Mouse (Mus musculus): ENCODE data around the gene Tfam. TPM values are rescaled to one million over a fixed set of nuclear protein-coding genes. Genes with fewer than 3 reads are reported as not detected.

Tfam gene
- total and polyA plus RNA-seq, 2 experiments, result 10.4 to 19.6 TPM

GRCm38 (mm10) chr10:71267973-71268372 is 29.9 kb upstream of the Tfam start:
- Histone ChIP-seq H3K4me1 (ENCODE audit: control insufficient read depth, insufficient read depth, low read length) (no peaks in the 10 kb centered on the region), H3K27me3 (ENCODE audit: control insufficient read depth, insufficient read depth, low read length) (no peaks in the 10 kb centered on the region), H3K4me3 (ENCODE audit: insufficient read depth, low read depth, low read length) (no peak overlapping the region), H3K9ac (ENCODE audit: low read depth, low read length) (no peak overlapping the region), H3K36me3 (ENCODE audit: control insufficient read depth, insufficient read depth, low read length) (no peaks in the 10 kb centered on the region), H3K27ac (replicated peaks; ENCODE audit: insufficient read depth, low read depth, low read length) (no peak overlapping the region), H3K79me2 (ENCODE audit: control insufficient read depth, insufficient read depth, low read length) (peaks cover 11% of the 10 kb centered on the region; the same call in 1 of the 2 replicates)
- WGBS, result 79% methylated on average over 2 of the region's 2 CpGs
- TF ChIP-seq CTCF (IDR thresholded peaks at IDR 0.05; ENCODE audit: low read depth, low read length), result no peak
- TF ChIP-seq POLR2A (IDR thresholded peaks at IDR 0.05; ENCODE audit: extremely low read depth, insufficient read depth, low read length), result no peak
- no peak for DNase-seq (ENCODE audit: extremely low read depth, low read depth, low spot score)

- no peak overlapping the region for H3K9ac ChIP-seq (ENCODE audit: low read depth, low read length)
- H3K79me2 ChIP-seq (ENCODE audit: control insufficient read depth, insufficient read depth, low read length), result peaks cover 11% of the 10 kb centered on the region; the same call in 1 of the 2 replicates
- H3K27me3 ChIP-seq (ENCODE audit: control insufficient read depth, insufficient read depth, low read length), result no peaks in the 10 kb centered on the region
- WGBS, result 90% methylated on average over 11 of the region's 11 CpGs
- no peak overlapping the region for H3K4me3 ChIP-seq (ENCODE audit: insufficient read depth, low read depth, low read length)
- no peaks in the 10 kb centered on the region for H3K4me1 ChIP-seq (ENCODE audit: control insufficient read depth, insufficient read depth, low read length)
- H3K27ac ChIP-seq (replicated peaks; ENCODE audit: insufficient read depth, low read depth, low read length), result no peak overlapping the region
- TF ChIP-seq POLR2A (IDR thresholded peaks at IDR 0.05; ENCODE audit: extremely low read depth, insufficient read depth, low read length) (no peak), CTCF (IDR thresholded peaks at IDR 0.05; ENCODE audit: low read depth, low read length) (no peak)
- no peaks in the 10 kb centered on the region for H3K36me3 ChIP-seq (ENCODE audit: control insufficient read depth, insufficient read depth, low read length)
- DNase-seq (ENCODE audit: extremely low read depth, low read depth, low spot score), result no peak
Observed at GRCm38 (mm10) chr10:71267511-71267910, 29.4 kb upstream of the Tfam start.

- Histone ChIP-seq H3K9ac (ENCODE audit: low read depth, low read length) (no peak overlapping the region), H3K36me3 (ENCODE audit: control insufficient read depth, insufficient read depth, low read length) (no peaks in the 10 kb centered on the region), H3K27me3 (ENCODE audit: control insufficient read depth, insufficient read depth, low read length) (no peaks in the 10 kb centered on the region), H3K4me3 (ENCODE audit: insufficient read depth, low read depth, low read length) (no peak overlapping the region), H3K27ac (replicated peaks; ENCODE audit: insufficient read depth, low read depth, low read length) (no peak overlapping the region), H3K4me1 (ENCODE audit: control insufficient read depth, insufficient read depth, low read length) (no peaks in the 10 kb centered on the region; the same call in 1 of the 2 replicates), H3K79me2 (ENCODE audit: control insufficient read depth, insufficient read depth, low read length) (peaks cover 11% of the 10 kb centered on the region; the same call in 1 of the 2 replicates)
- no peak for DNase-seq (ENCODE audit: extremely low read depth, low read depth, low spot score)
- TF ChIP-seq CTCF (IDR thresholded peaks at IDR 0.05; ENCODE audit: low read depth, low read length) (no peak), POLR2A (IDR thresholded peaks at IDR 0.05; ENCODE audit: extremely low read depth, insufficient read depth, low read length) (no peak)
- WGBS, result 89% methylated on average over 4 of the region's 4 CpGs
Observed at GRCm38 (mm10) chr10:71265067-71265466, 27.0 kb upstream of the Tfam start.

- 74% methylated on average over 8 of the region's 8 CpGs for WGBS
- H3K4me1 ChIP-seq (ENCODE audit: control insufficient read depth, insufficient read depth, low read length), result no peaks in the 10 kb centered on the region; the same call in 1 of the 2 replicates
- no peak for DNase-seq (ENCODE audit: extremely low read depth, low read depth, low spot score)
Observed at GRCm38 (mm10) chr10:71261637-71262036, 23.6 kb upstream of the Tfam start.

GRCm38 (mm10) chr10:71258943-71259342 is 20.9 kb upstream of the Tfam start:
- H3K79me2 ChIP-seq (ENCODE audit: control insufficient read depth, insufficient read depth, low read length), result 0 out of 2 replicates have a peak, but pooled peaks cover 2% of the 10 kb centered on the region
- H3K27ac ChIP-seq (replicated peaks; ENCODE audit: insufficient read depth, low read depth, low read length), result no peak overlapping the region
- H3K27me3 ChIP-seq (ENCODE audit: control insufficient read depth, insufficient read depth, low read length), result no peaks in the 10 kb centered on the region
- H3K36me3 ChIP-seq (ENCODE audit: control insufficient read depth, insufficient read depth, low read length), result peaks cover 6% of the 10 kb centered on the region; the same call in 1 of the 2 replicates
- H3K4me1 ChIP-seq (ENCODE audit: control insufficient read depth, insufficient read depth, low read length), result no peaks in the 10 kb centered on the region; the same call in 1 of the 2 replicates
- no peak for TF ChIP-seq CTCF (IDR thresholded peaks at IDR 0.05; ENCODE audit: low read depth, low read length)
- no peak for TF ChIP-seq POLR2A (IDR thresholded peaks at IDR 0.05; ENCODE audit: extremely low read depth, insufficient read depth, low read length)
- H3K4me3 ChIP-seq (ENCODE audit: insufficient read depth, low read depth, low read length), result no peak overlapping the region
- no peak overlapping the region for H3K9ac ChIP-seq (ENCODE audit: low read depth, low read length)
- DNase-seq (ENCODE audit: extremely low read depth, low read depth, low spot score), result no peak
- 93% methylated on average over 5 of the region's 5 CpGs for WGBS

More at GRCm38 (mm10) chr10:71261637-71262036, 23.6 kb upstream of the Tfam start:
- Histone ChIP-seq H3K79me2 (ENCODE audit: control insufficient read depth, insufficient read depth, low read length) (peaks cover 11% of the 10 kb centered on the region; the same call in 1 of the 2 replicates), H3K27ac (replicated peaks; ENCODE audit: insufficient read depth, low read depth, low read length) (no peak overlapping the region), H3K9ac (ENCODE audit: low read depth, low read length) (no peak overlapping the region), H3K36me3 (ENCODE audit: control insufficient read depth, insufficient read depth, low read length) (peaks cover 2% of the 10 kb centered on the region; the same call in 1 of the 2 replicates), H3K4me3 (ENCODE audit: insufficient read depth, low read depth, low read length) (no peak overlapping the region), H3K27me3 (ENCODE audit: control insufficient read depth, insufficient read depth, low read length) (no peaks in the 10 kb centered on the region)
- no peak for TF ChIP-seq POLR2A (IDR thresholded peaks at IDR 0.05; ENCODE audit: extremely low read depth, insufficient read depth, low read length)
- no peak for TF ChIP-seq CTCF (IDR thresholded peaks at IDR 0.05; ENCODE audit: low read depth, low read length)

- no peak for DNase-seq (ENCODE audit: extremely low read depth, low read depth, low spot score)
- H3K27ac ChIP-seq (replicated peaks; ENCODE audit: insufficient read depth, low read depth, low read length), result no peak overlapping the region
- WGBS, result 93% methylated on average over 8 of the region's 8 CpGs
- H3K36me3 ChIP-seq (ENCODE audit: control insufficient read depth, insufficient read depth, low read length), result peaks cover 6% of the 10 kb centered on the region; the same call in 1 of the 2 replicates
- no peaks in the 10 kb centered on the region; the same call in 1 of the 2 replicates for H3K4me1 ChIP-seq (ENCODE audit: control insufficient read depth, insufficient read depth, low read length)
- no peaks in the 10 kb centered on the region for H3K79me2 ChIP-seq (ENCODE audit: control insufficient read depth, insufficient read depth, low read length)
- H3K27me3 ChIP-seq (ENCODE audit: control insufficient read depth, insufficient read depth, low read length), result no peaks in the 10 kb centered on the region
- no peak overlapping the region for H3K9ac ChIP-seq (ENCODE audit: low read depth, low read length)
- H3K4me3 ChIP-seq (ENCODE audit: insufficient read depth, low read depth, low read length), result no peak overlapping the region
- TF ChIP-seq POLR2A (IDR thresholded peaks at IDR 0.05; ENCODE audit: extremely low read depth, insufficient read depth, low read length), result no peak
- TF ChIP-seq CTCF (IDR thresholded peaks at IDR 0.05; ENCODE audit: low read depth, low read length), result no peak
Observed at GRCm38 (mm10) chr10:71258516-71258915, 20.4 kb upstream of the Tfam start.

All from liver, adult 2 months (tissue).